Mouse (Mus musculus) cerebellum, adult 9-10 months (tissue): ENCODE data around the gene Hist1h4d.
A peak's percentile ranks its signal among the peaks of the same experiment; 100 is the strongest.
"Not testable (repeated sequence)": the region's sequence is repeated elsewhere in the genome, so short reads cannot be mapped to it uniquely, and the experiment has no call there.

ENCODE experiments used
- DNase-seq: peaks from one replicate; pipeline ENCODE4 v3.0.0; 2022

Gene Hist1h4d

DNA sequence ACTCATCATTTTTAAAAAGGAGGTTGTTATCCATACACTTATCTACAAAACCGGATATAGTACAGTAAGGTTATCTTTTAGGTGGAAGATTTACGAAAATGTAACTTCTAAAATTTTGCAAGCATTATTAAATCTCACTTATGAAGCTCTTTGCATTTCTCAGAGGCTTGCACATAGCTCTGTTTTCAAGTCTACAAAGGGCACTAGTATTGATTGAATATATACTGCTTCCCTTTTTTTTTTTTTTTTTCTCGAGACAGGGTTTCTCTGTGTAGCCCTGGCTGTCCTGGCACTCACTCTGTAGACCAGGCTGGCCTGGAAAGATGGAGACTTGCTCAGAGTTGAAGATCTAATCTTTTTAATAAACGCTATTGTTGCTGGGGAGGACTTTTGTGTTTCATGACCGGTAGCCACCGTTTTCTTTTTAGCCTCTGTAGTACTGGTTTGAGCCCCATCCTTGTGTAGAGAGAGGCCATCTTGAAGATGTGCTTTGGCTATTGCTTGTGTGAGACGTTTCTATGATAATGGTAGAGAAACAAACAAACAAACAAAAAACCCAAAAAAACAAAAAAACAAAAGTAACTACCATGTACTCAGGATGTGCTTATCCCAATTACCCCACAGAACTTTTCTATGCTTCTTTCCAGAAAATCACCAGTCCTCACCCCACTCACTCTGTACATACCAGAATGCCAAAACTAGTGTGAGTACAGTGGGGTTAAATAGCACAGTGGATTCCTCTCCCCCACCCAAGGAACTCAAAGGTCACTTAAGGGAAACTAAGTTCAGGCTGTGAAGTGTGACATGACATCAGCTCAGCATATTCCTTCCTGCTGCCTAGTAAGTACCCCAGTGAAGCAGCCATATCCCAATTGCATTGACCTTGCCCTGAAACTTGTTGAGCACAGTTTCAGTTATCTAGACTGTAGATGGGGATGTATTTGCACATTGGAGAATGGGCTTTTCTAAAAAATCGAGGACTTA is 29.2 kb upstream of the Hist1h4d start:
- DNase-seq: peak; percentile 30

DNA sequence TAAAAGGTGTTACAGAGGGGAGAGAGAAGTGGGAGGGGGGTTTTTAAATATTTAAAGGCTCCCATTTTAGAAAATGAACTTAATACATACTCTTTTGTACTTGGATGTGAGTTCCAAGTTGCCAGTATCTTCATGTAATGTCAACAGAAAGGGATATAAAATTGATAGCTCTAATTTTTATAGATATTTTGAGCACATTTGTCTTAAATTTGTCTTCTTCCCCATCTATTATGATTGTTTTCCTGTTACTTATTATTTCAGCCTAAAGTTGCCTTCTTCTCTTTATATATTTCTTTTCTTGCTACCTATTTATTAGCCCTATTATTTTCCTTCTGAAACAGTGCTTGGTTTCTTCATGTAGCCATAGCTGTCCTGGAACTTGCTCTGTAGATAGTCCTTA is 28.4 kb upstream of the Hist1h4d start, which contains the start of gene Hist1h1d:
Hist1h1d (plus strand) TSS at position 301 of the 400 bp plus-strand sequence.
- no peak for DNase-seq

DNA sequence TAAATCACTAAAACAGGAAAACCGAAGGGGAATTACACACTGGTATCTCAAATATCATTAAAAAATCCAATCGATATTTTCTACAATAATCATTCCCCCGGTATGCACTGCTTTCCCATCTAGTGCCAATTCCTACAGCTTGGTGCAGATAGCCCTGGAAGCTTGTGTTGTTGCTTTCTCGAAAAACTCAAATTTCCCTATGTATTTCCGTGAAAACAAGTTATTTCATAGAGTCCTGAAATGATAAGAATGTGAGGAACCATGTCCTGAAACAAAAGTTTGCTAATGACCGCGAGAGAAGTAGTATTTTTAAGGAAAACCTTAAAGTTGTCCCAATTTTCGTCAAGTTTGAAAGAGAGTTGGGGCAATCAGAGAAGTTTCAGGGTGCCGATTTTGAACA is 27.0 kb upstream of the Hist1h4d start:
- DNase-seq: no peak

DNA sequence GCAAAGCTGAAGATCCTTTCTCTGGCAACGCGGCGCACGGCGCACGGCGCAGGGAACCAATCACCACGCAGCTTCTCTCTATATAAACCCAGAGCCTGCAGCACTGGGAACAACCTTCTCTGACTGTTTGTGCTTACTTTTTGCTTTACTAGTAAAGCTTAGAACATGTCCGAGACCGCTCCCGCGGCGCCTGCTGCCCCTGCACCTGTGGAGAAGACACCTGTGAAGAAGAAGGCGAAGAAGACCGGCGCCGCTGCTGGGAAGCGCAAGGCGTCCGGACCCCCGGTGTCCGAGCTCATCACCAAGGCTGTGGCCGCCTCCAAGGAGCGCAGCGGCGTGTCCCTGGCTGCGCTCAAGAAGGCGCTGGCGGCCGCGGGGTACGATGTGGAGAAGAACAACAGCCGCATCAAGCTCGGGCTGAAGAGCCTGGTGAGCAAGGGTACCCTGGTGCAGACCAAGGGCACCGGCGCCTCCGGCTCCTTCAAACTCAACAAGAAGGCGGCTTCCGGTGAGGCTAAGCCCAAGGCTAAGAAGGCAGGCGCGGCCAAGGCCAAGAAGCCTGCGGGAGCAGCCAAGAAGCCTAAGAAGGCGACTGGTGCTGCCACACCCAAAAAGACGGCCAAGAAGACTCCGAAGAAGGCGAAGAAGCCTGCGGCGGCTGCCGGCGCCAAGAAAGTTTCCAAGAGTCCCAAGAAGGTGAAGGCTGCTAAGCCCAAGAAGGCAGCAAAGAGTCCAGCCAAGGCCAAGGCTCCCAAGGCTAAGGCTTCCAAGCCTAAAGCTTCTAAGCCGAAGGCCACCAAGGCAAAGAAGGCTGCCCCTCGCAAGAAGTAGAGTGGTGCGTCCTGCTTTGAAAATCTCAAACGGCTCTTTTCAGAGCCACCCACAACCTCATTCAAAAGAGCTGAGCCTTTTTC is 26.2 kb upstream of the Hist1h4d start:
- DNase-seq: peak; percentile 81

DNA sequence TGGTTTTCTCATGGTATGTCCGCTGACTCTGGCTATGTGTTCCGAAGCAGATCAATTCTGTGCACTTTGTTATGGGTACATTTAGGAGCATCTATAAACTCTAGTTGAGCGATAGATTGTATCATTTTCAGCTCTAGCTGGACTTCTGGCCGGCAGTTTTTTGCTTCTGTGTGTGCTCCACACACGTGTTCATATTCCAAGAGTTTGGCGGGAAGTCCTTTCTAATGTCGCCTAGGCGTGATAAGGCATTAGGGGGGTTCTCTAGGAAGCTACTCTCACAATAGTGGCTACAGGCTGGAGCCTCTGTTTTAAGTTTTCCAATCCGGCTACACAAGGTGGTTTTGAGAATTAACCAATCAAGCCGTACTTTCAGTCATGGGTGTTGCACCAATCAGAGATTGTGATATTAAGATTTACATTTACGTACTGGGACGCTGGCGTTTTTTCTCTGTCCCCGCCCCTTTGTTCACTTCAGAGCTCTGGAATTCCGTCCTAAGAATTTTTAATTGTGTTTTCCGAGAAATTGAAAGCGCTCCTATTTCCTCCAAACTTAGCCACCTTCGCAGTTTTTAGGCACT is 25.5 kb upstream of the Hist1h4d start:
- peak; percentile 94 for DNase-seq

DNA sequence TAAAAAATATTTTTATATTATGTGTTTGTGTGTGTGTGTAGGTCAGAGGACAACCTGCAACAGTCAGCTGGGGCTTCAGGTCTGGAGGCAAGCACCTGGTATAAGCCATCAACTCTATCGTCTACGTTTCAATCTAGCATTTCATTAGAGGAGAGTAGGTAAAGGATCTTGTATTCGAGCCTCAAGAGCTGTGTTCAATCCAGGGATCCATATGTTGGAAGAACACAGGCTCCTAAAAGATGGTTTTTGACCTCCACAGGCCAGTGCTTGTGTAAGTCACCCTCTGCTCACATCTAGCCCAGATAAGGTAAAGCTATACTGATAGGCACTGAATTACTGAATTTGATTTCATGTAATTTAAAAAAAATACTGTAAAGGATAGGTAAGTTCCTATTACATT is 24.5 kb upstream of the Hist1h4d start:
- peak; percentile 29 for DNase-seq

DNA sequence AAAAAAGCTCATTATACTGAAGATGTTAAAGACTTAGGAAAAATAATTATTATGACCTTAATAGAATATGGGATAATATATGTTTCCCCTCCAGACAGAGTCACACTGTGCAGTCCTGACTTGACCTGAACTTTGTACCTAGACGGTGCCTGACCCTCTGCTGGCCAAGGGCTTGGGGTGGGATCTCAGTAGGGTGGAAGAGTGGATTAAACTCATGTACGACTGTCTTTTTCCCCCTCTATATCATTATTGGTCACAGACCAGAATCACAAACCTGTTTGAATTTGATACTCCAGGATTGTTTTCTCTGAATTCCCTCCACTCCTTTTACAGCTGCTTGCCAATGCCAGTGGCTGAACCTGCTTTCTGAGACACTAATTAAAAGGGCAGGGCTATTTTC is 20.7 kb upstream of the Hist1h4d start:
- not testable (repeated sequence) for DNase-seq

DNA sequence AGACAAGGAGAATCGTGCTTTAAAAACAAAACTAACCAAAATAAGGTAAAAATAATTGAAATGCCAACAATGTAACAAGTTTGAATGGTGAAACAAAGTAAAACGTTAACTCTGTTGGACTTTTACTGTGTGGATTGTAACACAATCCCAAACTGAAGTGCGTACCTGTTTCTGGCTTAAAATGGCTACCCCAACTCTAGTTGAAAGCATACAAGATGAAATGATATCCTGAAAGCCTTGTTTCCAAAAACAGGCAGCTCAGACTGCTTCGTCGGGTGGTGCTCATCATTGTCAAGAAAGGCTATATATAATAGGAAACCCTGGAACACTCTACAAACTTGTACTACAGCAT is 19.9 kb upstream of the Hist1h4d start:
- not testable (repeated sequence) for DNase-seq

DNA sequence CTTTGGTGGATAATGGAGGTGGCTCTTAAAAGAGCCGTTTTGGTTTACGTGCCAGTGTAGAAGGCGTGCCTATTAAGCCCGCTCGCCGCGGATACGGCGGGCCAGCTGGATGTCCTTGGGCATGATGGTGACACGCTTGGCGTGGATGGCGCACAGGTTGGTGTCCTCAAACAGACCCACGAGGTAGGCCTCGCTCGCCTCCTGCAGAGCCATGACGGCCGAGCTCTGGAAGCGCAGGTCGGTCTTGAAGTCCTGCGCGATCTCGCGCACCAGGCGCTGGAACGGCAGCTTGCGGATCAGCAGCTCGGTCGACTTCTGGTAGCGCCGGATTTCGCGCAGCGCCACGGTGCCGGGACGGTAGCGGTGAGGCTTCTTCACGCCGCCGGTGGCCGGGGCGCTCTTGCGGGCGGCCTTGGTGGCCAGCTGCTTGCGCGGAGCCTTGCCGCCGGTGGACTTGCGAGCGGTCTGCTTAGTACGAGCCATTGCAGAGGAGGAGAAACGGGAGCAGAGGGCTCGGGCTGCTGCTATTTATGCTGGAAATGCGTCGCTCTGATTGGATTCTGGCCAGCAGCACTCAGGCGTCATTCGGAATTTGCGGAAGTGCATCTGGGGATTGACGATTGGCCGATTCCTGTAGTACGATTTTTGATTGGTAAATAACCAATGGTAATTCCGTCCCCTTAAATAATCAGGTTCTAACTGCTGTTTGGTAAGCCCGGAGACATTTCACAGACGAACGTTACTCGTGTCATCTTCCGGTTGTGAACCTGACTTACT is 19.3 kb upstream of the Hist1h4d start, which contains the start of gene Hist1h3e:
Hist1h3e (minus strand) TSS at position 487 of the 777 bp plus-strand sequence.
- peak; percentile 96 for DNase-seq

DNA sequence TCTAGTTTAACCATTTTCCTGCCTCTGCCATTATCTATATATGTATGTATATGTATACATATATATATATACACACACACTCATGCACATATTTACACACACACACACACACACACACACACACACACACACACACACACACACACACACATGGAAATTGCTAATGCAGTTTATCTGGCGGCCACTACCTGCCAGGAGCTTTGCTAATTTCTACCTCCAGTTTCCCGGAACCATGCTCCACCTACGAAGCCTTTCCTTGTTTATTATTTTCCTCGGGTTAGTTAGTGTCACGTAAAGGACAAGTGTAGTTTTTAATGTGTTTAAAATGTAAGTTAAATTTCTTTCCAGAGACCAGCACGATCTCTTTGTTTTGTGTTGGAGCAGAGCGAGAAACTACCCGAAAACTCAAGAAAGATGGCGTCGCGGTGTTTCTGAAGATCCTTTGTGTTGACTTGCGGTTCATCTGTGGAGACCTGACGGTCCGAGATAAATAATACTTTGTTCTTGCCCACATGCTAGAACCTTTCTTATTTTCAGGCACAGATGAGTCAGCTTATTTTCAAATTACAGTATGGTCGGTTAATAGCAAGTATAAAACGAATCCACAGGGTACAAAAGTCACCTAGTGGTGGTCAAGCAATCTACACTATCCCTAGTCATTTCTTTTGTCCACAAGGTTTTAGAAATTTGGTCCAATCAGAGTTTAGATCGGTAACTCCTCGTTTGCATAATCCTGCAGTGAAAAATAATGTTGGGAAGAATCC is 18.5 kb upstream of the Hist1h4d start:
- DNase-seq: peak; percentile 80

DNA sequence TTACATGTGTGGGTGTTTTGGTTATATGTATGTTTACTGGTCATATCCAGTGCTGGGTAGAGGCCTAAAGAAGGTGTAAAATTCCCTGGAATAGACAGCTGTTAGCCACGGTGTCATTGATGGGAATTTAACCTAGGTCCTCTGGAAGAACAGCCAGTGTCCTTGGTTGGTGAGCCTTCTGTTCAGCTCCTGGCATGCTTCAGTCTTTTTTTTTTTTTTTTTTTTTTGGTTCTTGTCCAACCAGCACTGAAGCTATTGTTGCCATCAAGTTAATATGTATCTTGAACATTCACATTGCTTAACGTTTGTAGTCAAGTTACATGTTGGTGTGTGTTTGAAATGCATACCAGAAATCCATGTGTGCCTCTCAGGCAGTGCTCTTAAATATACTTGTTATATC is 16.9 kb upstream of the Hist1h4d start:
- no peak for DNase-seq

DNA sequence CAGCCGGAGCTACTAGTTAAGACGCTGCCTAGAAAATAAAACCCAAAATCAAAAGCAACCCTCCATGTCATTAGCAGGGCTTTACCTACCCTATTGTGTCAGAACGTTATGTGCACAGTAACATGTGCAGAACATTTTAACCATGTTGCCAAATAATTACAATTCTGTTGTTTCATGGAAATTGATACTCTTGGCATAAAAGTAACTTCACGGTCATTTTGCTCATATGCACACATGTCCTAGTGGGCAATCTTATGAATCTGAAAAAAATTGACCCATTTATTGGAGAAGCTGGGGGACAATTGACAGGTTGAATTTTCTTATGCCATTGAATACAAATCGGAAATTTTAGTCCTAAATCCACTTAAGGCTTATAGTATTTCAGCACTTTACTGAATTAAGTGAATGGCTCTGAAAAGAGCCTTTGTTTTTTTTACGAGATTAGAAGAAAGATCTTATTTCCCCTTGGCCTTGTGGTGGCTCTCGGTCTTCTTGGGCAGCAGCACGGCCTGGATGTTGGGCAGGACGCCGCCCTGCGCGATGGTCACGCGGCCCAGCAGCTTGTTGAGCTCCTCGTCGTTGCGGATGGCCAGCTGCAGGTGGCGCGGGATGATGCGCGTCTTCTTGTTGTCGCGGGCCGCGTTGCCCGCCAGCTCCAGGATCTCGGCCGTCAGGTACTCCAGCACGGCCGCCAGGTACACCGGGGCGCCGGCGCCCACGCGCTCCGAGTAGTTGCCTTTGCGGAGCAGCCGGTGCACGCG is 11.0 kb upstream of the Hist1h4d start:
- not testable (repeated sequence) for DNase-seq

DNA sequence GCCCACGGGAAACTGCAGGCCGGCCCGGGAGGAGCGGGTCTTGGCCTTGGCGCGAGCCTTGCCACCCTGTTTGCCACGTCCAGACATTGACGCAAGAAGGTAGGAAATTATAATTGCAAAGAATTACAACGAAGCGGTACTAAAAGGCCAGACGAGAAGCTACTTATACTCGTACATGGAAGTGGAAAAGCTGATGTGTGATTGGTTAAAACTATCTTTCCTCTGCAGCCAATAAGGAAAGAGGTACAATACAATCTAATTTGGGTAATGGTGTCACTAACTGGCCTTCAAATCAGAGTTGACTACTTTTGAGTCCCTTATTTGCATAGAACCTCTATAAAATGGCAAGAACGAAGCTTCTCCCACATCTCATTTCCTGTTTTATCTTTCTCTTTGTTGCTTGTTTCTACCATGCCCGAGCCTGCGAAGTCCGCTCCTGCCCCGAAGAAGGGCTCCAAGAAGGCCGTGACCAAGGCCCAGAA is 10.3 kb upstream of the Hist1h4d start, which contains the start of the genes Hist1h2ae and Hist1h2bg:
Hist1h2ae (minus strand) TSS at position 199 of the 482 bp plus-strand sequence.
Hist1h2bg (plus strand) TSS at position 375 of the 482 bp plus-strand sequence.
- DNase-seq: peak; percentile 87

DNA sequence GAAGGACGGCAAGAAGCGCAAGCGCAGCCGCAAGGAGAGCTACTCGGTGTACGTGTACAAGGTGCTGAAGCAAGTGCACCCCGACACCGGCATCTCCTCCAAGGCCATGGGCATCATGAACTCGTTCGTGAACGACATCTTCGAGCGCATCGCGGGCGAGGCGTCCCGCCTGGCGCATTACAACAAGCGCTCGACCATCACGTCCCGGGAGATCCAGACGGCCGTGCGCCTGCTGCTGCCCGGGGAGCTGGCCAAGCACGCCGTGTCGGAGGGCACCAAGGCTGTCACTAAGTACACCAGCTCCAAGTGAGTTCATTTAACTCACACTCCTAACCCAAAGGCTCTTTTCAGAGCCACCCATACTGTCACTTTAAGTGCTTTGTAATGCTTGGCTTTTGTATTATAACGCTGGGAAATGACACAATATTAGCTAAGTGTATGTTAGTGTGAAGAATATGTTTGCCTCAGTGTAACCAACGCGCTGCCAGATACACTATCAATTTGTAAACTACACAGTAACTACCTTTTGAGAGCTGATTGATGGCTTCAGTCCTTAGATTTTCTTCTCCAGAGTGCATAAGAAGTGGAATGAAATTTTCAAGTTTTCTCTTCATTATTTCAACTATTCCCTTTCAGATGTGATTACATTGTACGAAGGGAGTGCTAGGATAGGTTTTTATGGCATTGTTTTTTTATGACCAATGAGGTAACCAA is 9.7 kb upstream of the Hist1h4d start:
- DNase-seq: not testable (repeated sequence)

DNA sequence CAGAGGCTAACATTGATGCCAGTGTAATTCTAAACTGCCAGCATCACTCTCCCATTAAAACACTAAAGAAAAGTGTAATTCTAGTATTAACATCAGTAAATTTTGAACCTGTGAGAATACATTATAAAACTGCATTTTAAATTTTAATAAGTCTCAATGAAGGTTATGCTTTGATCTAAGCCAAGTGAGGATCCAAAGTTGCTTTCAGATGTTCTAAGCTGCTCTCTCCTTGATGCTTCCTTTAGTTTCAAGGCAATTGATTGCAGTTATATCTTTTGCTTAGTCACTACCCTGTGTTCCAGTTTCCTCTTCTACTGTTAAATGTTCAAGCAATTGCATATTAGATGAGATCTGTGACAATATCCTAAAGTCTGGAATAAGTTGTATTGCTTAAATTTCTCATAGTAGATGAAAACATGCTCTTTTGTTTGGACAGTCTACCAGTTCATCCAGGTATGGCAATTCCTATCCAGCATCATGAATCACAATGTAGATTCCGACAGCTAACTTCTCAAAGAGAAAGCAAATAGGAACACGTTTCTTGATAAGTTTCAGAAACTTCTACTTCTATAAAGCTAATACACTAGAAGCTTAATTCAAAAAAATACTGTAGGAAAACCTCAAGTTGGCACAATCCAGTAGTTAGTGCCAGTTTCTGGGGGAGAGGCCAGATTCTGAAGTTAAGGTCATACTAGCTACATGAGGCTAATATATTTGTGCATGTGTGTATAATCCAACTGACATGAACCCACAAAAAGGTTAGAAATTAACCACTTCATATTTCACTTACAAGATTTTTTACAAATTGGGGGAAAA is 9.0 kb upstream of the Hist1h4d start:
- DNase-seq: no peak

DNA sequence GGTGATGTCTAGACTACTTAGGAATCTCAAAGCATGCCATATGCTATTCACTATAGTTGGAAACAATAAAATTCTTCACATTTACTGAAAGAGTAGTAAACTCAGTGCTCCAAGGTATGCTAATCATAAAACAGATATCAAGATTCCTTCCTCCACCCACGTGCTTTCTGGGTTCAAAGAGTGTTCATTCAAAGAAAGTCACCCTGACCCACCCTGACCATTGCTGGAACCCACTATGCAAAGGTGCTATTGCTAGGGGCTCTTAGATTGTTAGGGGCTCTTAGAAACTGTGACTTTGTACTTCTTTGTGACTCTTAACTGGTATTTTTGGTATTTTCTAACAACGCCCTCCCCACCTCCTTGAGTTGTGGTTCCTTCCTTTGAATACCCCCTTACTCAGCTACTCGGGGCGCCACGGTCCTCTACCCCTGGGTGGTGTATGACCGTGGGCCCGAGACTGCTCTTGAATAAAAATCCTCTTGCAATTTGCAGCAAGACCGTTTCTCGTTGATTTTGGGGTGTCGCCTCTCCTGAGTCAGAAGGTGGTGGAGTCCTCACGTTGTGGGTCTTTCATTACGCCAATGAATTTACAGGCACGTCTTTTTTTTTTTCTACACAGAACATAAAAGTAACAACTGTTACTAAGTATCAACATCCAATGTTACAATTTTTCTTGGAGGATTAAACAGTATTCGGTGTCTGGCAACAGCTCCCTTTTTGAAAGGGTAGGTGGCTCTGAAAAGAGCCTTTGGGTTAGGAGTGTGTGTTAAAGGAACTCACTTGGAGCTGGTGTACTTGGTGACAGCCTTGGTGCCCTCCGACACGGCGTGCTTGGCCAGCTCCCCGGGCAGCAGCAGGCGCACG is 8.1 kb upstream of the Hist1h4d start:
- DNase-seq: not testable (repeated sequence)

DNA sequence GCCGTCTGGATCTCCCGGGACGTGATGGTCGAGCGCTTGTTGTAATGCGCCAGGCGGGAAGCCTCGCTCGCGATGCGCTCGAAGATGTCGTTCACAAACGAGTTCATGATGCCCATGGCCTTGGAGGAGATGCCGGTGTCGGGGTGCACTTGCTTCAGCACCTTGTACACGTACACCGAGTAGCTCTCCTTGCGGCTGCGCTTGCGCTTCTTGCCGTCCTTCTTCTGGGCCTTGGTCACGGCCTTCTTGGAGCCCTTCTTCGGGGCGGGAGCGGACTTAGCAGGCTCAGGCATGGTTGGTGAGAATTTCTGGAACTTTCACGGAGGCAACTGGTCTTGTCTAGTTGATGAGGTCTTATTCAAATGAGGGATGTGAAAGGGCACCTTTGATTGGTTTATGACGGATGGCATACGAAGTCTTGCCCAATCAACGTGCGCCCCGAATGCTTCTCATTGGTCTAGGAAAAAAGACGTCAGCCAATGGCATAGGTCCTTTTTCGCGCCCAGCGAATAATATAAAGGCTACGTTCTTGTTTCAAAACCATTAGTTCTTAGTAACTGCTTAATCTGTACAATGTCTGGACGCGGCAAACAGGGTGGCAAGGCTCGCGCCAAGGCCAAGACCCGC is 7.4 kb upstream of the Hist1h4d start, which contains the start of the genes Hist1h2bf and Hist1h2ad:
Hist1h2bf (minus strand) TSS at position 299 of the 627 bp plus-strand sequence.
Hist1h2ad (plus strand) TSS at position 484 of the 627 bp plus-strand sequence.
- DNase-seq: peak; percentile 89
